Mouse (Mus musculus): Measurements from ENCODE around the gene Pif1.

The Pif1 gene

DNA sequence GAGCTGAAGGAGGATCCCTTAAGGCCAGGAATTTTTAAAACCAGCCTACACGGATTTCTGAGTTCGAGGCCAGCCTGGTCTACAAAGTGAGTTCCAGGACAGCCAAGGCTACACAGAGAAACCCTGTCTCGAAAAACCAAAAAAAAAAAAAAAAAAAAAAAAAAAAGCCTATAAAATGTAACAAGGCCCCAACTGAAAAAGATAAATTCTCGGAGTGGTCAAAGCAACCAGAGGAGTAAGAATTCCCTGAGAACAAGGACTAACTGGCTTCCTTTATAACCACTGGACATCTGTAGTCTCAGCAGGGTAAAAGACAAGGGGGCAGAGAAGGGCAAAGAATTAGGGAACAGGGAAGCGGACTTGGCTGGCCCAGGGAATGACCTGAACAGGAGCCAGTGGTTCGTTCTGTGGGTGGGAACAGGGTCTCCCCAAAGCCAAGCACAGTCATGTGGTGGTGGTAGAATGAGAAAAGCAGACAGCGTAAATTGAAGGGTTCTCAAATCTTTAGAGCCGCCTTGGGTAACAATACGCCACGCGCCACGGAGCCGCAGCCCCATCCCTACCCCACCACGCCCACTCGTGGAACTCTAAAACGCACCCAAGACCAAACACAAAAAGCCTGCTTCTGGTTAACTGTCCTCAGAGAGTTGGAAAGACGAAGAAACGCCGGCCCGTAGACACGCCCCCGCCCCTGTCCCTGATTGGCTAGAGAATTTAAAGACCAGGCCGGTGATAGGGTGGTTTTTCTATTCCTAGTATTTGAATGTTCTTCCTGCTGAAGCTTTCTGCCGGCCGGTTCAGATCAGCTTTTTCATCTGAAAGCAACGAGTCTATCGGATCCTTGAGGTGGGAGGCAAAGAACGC is at the start of gene Pif1:
Gene Pif1, plus strand, starts transcription at position 755 of the 864 bp plus-strand sequence.
- in situ Hi-C loops (cut with MboI; ENCODE audit: unreplicated experiment in 2 of 2) = loop anchor here in 1 of 2 experiments (10.0 kb wide), 1 partner anchor 132 kb away; no protein-coding TSS in a partner anchor

DNA sequence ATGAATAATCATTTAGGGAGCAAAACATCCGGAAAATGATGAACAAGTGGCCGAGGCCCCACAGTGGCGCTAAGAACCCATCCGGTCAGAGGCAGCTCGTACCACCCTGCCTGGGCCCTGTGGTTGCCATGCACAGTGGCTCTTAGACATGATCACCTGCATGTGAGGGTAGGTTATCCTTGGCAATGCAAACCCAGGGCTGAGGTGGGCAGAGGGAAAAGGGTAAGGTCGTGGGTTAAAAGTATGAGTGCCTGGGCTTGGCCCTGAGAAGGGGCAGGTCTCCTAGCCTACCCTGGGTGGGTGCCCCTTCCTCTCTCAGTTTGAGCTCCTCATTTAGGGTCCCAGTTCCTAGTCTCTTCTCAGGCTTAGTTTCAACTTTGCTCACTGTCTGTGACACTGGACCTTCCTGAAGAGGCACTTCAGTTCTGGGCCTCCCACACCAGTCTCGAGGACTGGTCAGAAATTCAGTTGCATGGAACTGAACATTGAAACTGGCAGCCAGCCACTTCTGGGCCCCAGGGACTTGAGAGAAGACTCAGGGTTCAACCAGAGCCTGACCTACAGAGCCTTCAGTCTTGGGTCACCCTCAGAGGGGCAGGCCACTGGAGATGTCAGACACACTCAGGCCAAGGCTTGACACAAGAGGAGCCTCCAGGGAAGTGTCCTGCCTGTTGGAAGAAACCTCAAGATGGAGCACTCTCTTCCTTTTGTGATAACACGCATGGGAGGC is 48.9 kb upstream of the Pif1 start:
- in situ Hi-C loops (cut with MboI; ENCODE audit: unreplicated experiment in 2 of 2) = loop anchor here in 1 of 2 experiments (25.0 kb wide), 1 partner anchor 1049 kb away; the partner anchor contains the start of gene Usp3

GRCm38 (mm10) chr9:65539697-65540096 is 47.3 kb upstream of the Pif1 start:
- in situ Hi-C loops (cut with MboI; ENCODE audit: unreplicated experiment in 2 of 2) = loop anchor here in 1 of 2 experiments (5.0 to 25.0 kb wide), 3 partner anchors 38 to 1048 kb away; partner anchors contain the start of gene Usp3

- in situ Hi-C loops (cut with MboI; ENCODE audit: unreplicated experiment in 2 of 2) = loop anchor here in 1 of 2 experiments (5.0 to 25.0 kb wide), 3 partner anchors 36 to 1046 kb away; partner anchors contain the start of gene Usp3
These were observed 45.6 kb upstream of the Pif1 start for GRCm38 (mm10) chr9:65541126-65542068.

DNA sequence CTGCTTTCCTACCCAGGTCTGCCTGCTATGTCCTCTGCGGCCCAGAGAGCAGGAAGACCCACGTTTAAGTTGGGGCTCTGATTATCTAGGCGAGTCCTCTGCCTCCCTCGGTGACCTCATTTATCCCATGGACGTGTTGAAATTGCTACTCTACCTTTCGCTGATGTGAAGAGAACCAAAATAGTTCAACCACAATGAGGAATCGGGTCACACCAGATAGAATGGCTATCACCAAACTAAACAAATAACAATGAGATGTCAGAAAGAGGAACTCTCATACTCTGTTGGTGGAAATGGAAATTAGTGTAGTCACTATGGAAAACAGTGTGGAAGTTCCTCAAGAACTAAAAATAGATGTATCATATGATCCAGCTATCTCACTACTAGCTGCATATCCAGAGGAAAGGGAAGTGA is 44.8 kb upstream of the Pif1 start:
- in situ Hi-C loops (cut with MboI; ENCODE audit: unreplicated experiment in 2 of 2) = loop anchor here in 1 of 2 experiments (5.0 to 25.0 kb wide), 3 partner anchors 35 to 1045 kb away; partner anchors contain the start of gene Usp3

DNA sequence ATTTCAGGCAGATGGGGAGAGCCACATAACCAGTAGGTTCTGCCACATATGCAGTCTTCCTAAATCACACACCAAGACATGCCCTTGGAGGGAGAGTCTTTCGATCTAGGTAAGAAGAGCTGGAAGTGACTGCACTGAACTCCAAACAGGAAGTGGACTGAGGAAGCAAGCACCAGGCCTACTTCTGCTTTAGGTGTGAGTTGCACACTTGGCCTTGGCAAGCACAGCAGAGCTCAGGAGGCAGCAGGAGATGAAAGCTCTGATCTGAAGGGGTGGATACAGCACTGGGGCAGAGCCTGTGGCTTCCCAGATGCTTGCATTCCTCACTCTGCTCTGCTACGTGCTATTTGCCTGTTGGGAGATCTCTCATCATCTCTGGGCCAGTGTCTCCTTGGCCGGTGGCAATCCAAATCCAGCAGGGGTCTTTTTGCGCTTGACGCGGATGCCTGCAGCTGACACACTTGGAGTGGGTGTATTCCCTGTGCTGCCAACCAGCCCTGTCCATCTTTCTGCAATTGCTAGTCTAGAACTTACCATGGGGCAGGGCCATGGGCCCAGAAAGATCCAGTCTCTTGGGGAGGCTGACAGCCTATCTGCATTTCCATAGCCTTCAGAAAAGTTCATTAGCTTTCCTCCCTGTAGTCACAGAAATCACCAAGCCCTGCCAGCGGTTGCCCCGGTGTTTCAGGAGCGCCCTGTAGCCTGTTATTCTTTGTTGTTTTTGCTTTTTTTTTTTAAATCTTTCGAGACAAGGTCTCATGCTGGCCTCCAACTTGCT is 41.1 kb upstream of the Pif1 start:
- in situ Hi-C loops (cut with MboI; ENCODE audit: unreplicated experiment in 2 of 2) = loop anchor here in 1 of 2 experiments (10.0 to 25.0 kb wide), 2 partner anchors 751 to 1041 kb away; partner anchors contain the start of gene Usp3

- in situ Hi-C loops (cut with MboI; ENCODE audit: unreplicated experiment in 2 of 2) = loop anchor here in 1 of 2 experiments (10.0 to 25.0 kb wide), 2 partner anchors 752 to 1041 kb away; partner anchors contain the start of gene Usp3
These were observed 40.6 kb upstream of the Pif1 start for GRCm38 (mm10) chr9:65546413-65546695.

DNA sequence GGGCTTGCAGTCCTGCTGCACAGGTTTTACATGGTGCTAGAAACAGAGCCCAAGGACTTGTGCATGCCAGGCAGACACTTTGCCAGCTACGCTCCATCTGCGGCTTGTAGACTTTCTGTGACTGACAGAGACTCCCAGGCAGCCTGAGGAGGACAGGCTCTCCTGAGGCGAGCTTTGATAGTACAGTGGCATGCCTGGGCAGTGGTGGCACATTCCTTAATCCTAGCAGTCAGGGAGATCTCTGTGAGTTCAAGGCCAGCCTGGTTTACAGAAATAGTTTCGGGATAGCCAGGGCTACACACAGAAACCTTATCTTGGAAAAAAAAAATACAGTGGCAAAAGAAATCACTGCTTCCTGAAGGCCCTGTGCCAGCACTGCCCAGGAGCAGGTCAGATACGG is 39.8 kb upstream of the Pif1 start:
- in situ Hi-C loops (cut with MboI; ENCODE audit: unreplicated experiment in 2 of 2) = loop anchor here in 1 of 2 experiments (10.0 to 25.0 kb wide), 2 partner anchors 752 to 1040 kb away; partner anchors contain the start of gene Usp3

DNA sequence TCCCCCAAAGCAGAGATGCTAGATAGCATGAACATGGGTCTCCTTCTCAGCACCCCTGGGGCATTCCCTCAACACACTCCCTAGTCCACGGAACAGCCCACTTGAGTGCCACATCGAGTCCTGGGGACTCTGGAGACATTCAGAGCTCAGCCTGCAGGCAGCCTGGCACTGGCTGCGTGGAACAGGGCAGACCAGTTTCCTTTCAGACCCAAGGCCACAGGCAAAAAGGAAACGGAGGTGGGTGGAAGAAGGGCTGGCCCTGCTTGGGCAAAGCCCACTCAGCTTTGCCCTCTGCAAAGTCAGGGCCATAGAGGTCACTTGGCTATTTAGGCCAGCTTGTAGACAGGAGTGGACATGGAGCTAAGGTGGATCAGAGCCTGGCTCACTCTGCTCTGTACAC is 39.1 kb upstream of the Pif1 start:
- in situ Hi-C loops (cut with MboI; ENCODE audit: unreplicated experiment in 2 of 2) = loop anchor here in 1 of 2 experiments (10.0 to 25.0 kb wide), 2 partner anchors 753 to 1039 kb away; partner anchors contain the start of gene Usp3

GRCm38 (mm10) chr9:65548311-65548710 is 38.6 kb upstream of the Pif1 start:
- in situ Hi-C loops (cut with MboI; ENCODE audit: unreplicated experiment in 2 of 2) = loop anchor here in 1 of 2 experiments (10.0 to 25.0 kb wide), 2 partner anchors 754 to 1039 kb away; partner anchors contain the start of gene Usp3

GRCm38 (mm10) chr9:65549139-65549538 is 37.8 kb upstream of the Pif1 start:
- in situ Hi-C loops (cut with MboI; ENCODE audit: unreplicated experiment in 2 of 2) = loop anchor here in 1 of 2 experiments (10.0 to 25.0 kb wide), 2 partner anchors 754 to 1038 kb away; partner anchors contain the start of gene Usp3

GRCm38 (mm10) chr9:65549643-65550042 is 37.3 kb upstream of the Pif1 start:
- in situ Hi-C loops (cut with MboI; ENCODE audit: unreplicated experiment in 2 of 2) = loop anchor here in 1 of 2 experiments (10.0 to 25.0 kb wide), 2 partner anchors 755 to 1038 kb away; partner anchors contain the start of gene Usp3

DNA sequence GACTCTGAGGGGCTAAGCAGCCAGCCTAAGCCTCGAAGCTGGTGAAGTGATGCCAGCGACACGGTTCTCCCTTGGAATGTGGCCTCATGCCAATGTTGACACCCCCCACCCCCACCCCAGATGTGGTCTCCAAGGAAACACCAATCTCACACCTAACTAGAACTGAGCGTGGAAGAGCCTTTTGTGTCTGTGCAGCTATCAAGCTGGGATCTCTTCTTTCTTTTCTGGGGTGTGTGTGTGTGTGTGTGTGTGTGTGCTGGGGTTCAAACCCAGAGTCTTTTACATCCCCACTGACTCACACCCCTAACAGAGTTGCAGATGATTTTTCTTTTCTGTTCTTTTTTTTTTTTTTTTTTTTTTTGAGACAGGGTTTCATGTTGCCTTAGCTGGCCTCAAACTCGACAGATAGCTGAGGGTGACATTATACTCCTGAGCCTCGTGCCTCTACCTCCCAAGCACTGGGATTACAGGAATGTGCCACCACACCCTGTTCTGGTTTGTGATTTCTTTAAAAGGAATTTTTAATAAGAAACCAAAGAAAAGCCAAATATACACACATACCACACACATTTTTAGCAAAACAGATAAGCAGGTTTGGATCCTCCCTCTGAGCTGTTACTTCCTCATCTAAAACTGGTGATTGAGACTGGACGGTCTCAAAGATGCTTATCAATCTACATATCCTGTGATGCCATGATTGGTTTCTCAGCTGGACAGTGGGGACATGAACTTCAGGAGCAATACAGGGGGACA is 36.7 kb upstream of the Pif1 start:
- in situ Hi-C loops (cut with MboI; ENCODE audit: unreplicated experiment in 2 of 2) = no loop called here

DNA sequence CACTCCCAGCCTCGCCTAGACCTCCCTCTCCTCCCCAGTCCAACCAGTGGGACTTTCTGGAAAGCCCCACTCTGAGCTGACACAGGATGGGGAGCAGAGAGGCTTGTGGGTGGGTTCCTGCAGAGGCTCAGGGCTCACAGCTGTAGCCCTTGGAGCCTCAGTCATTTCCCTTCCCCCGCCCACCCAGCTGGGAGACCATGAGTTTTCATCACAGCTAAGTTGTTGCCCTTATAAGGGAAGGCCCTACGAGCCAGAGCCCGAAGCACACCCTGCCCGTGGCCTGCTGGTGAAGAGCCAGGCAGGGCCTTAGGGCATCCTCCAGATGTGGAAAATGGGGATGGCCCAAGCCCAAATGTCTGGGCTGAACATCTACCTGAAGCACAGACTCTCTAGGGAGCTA is 35.9 kb upstream of the Pif1 start:
- in situ Hi-C loops (cut with MboI; ENCODE audit: unreplicated experiment in 2 of 2) = no loop called here

GRCm38 (mm10) chr9:65552141-65552540 is 34.8 kb upstream of the Pif1 start:
- in situ Hi-C loops (cut with MboI; ENCODE audit: unreplicated experiment in 2 of 2) = no loop called here

GRCm38 (mm10) chr9:65552711-65553110 is 34.2 kb upstream of the Pif1 start:
- in situ Hi-C loops (cut with MboI; ENCODE audit: unreplicated experiment in 2 of 2) = no loop called here

DNA sequence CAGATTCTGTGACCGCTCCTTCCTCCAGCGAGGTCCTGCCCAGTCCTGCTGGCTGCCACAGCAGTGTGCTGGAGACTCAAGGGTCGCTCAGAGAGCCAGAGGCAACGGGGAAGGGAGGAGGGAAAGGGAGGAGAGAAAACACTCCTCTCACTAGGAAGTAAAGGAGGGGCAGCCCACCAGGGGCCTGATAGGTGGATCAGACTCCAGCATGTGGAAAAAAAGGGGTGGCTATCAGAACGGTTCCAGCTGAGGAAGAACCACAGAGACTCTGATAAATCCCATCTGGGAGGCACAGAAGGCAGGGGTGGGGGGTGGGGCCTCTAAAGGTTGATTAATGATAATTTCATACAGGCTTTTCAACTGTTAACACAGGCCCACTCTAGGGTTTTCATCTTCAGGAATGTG is 32.0 kb upstream of the Pif1 start:
- in situ Hi-C loops (cut with MboI; ENCODE audit: unreplicated experiment in 2 of 2) = no loop called here

DNA sequence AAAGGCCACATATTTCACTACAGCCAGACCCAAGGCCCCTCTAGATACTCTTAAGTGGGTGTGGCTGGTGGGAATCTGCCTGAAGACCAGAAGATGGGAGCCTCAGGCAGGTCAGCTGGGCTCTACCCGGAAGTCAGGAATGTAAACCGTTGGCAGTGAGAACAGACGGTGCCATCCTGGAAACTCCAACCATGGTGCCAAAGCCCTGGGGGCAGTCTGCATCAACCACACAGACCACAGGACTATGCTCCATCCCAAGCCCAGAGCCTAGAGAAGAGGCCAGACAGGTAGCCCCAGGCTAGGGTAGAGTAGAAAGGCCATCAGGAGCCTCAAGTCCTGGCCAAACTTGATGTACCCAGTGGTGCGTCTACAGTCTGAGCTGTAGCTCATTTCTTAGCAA is 31.3 kb upstream of the Pif1 start:
- in situ Hi-C loops (cut with MboI; ENCODE audit: unreplicated experiment in 2 of 2) = no loop called here
